Mouse (Mus musculus) WW6 (cell line): Measurements from ENCODE around the gene Myo1e.
"Not testable (repeated sequence)": the region's sequence is repeated elsewhere in the genome, so short reads cannot be mapped to it uniquely, and the experiment has no call there.

Experiments
- DNase-seq: peaks from one replicate; pipeline ENCODE4 v3.0.0-alpha.2; 2013; ENCODE audit warnings: low read depth, low spot score

Myo1e gene

GRCm38 (mm10) chr9:70249881-70250681 lies 42.9 kb downstream of the Myo1e start:
- DNase-seq, result no peak

GRCm38 (mm10) chr9:70251441-70251985 lies 44.4 kb downstream of the Myo1e start:
- DNase-seq, result no peak

- DNase-seq, result no peak
Measured at GRCm38 (mm10) chr9:70253016-70253415, 45.9 kb downstream of the Myo1e start.

GRCm38 (mm10) chr9:70255005-70255404 lies 47.9 kb downstream of the Myo1e start:
- no peak for DNase-seq

GRCm38 (mm10) chr9:70256027-70256426 lies 48.9 kb downstream of the Myo1e start:
- not testable (repeated sequence) for DNase-seq

- no peak for DNase-seq
Measured at GRCm38 (mm10) chr9:70257289-70258101, 50.3 kb downstream of the Myo1e start.

GRCm38 (mm10) chr9:70260324-70260841 lies 53.2 kb downstream of the Myo1e start:
- no peak for DNase-seq

- DNase-seq, result no peak
Measured at GRCm38 (mm10) chr9:70261646-70262045, 54.5 kb downstream of the Myo1e start.

- no peak for DNase-seq
Measured at GRCm38 (mm10) chr9:70263134-70263533, 56.0 kb downstream of the Myo1e start.

GRCm38 (mm10) chr9:70263735-70264134 lies 56.6 kb downstream of the Myo1e start:
- DNase-seq, result no peak

- no peak for DNase-seq
Measured at GRCm38 (mm10) chr9:70265513-70265912, 58.4 kb downstream of the Myo1e start.

- no peak for DNase-seq
Measured at GRCm38 (mm10) chr9:70266186-70266585, 59.0 kb downstream of the Myo1e start.

GRCm38 (mm10) chr9:70267108-70267507 lies 60.0 kb downstream of the Myo1e start:
- no peak for DNase-seq

GRCm38 (mm10) chr9:70269349-70269748 lies 62.2 kb downstream of the Myo1e start:
- DNase-seq, result no peak

GRCm38 (mm10) chr9:70270468-70270867 lies 63.3 kb downstream of the Myo1e start:
- no peak for DNase-seq

GRCm38 (mm10) chr9:70271137-70271536 lies 64.0 kb downstream of the Myo1e start:
- no peak for DNase-seq

- no peak for DNase-seq
Measured at GRCm38 (mm10) chr9:70271631-70272030, 64.5 kb downstream of the Myo1e start.

- DNase-seq, result no peak
Measured at GRCm38 (mm10) chr9:70274071-70274470, 66.9 kb downstream of the Myo1e start.

GRCm38 (mm10) chr9:70274476-70274875 lies 67.3 kb downstream of the Myo1e start:
- DNase-seq, result no peak

- no peak for DNase-seq
Measured at GRCm38 (mm10) chr9:70274887-70275555, 67.9 kb downstream of the Myo1e start.

- no peak for DNase-seq
Measured at GRCm38 (mm10) chr9:70277076-70277475, 69.9 kb downstream of the Myo1e start.

- no peak for DNase-seq
Measured at GRCm38 (mm10) chr9:70277529-70277982, 70.4 kb downstream of the Myo1e start.
